ENCODE assay signal across 8 mouse cellular contexts in genomic region chr3:101506179-101506578, GRCm38 (mm10).
DNase-seq lines count a peak whose midpoint lies in the region; ATAC-seq lines count a peak whose summit lies in the region.

No protein-coding gene starts in this region.

- ATAC-seq in hindbrain, embryonic 13.5 days (ENCODE audit: low FRiP score), result peak; percentile 82

- no peaks in the 10 kb centered on the region for H3K27me3 ChIP-seq in hindbrain, embryonic 13.5 days

- peak; percentile 24 for DNase-seq in T-cell, adult 2 months (ENCODE audit: low spot score)
- DNase-seq in cerebellum, postnatal 25 days, result peak; percentile 91 to 94
- DNase-seq in frontal cortex, postnatal 25 days (ENCODE audit: low spot score in 2 of 2), result peak; percentile 72 to 79
- DNase-seq in layer of hippocampus, postnatal 25 days (ENCODE audit: extremely low spot score in 1 of 2, low spot score in 1 of 2), result peak; percentile 66 to 90
- DNase-seq in lung, postnatal 10 days, result peak; percentile 94
- DNase-seq in retina, postnatal 1 day, result peak; percentile 96
- DNase-seq in urinary bladder, adult 18-20 months (ENCODE audit: low spot score in 2 of 2), result peak; percentile 59 to 67

- no peaks in the 10 kb centered on the region for H3K9me3 ChIP-seq in hindbrain, embryonic 13.5 days

- 23% methylated on average over 5 of the region's 5 CpGs for WGBS in hindbrain, embryonic 13.5 days

- no peak overlapping the region for H3K9ac ChIP-seq in hindbrain, embryonic 13.5 days

- no peaks in the 10 kb centered on the region for H3K36me3 ChIP-seq in hindbrain, embryonic 13.5 days

- H3K4me1 ChIP-seq in hindbrain, embryonic 13.5 days (replicated peaks), result peaks cover 25% of the 10 kb centered on the region

- no peak overlapping the region for H3K4me2 ChIP-seq in hindbrain, embryonic 13.5 days

- peak overlapping the region; percentile 41 for H3K27ac ChIP-seq in hindbrain, embryonic 13.5 days

- no peak overlapping the region for H3K4me3 ChIP-seq in hindbrain, embryonic 13.5 days

Comparison
In these comparisons a context has a peak if more than half of its experiments do, and no peak if none do; other contexts are left out.
1. DNase-seq: peak in every context shown above with its lines; median percentile 96 in retina, postnatal 1 day; 94 in lung, postnatal 10 days; 92 in cerebellum, postnatal 25 days; 78 in layer of hippocampus, postnatal 25 days; 76 in frontal cortex, postnatal 25 days; 63 in urinary bladder, adult 18-20 months; 24 in T-cell, adult 2 months.